Mouse (Mus musculus): ENCODE measurements around the gene Tgm7. TPM values are rescaled to one million over a fixed set of nuclear protein-coding genes. Genes with fewer than 3 reads are reported as not detected.

Tgm7 gene
- total and polyA plus RNA-seq, 2 experiments from 2014 or later = not detected

- ATAC-seq (no peak), DNase-seq (ENCODE audit: low spot score) (no peak)
- no peaks in the 10 kb centered on the region for H3K9me3 ChIP-seq (ENCODE audit: low read length)
- H3K4me2 ChIP-seq (ENCODE audit: low read depth, low read length) = no peak overlapping the region
- TF ChIP-seq CTCF (IDR thresholded peaks at IDR 0.05; ENCODE audit: low read depth) = no peak
- H3K4me1 ChIP-seq (ENCODE audit: insufficient read depth, low read length) = no peaks in the 10 kb centered on the region
- H3K27me3 ChIP-seq (ENCODE audit: insufficient read depth, low read length) = no peaks in the 10 kb centered on the region
- no peak overlapping the region for H3K27ac ChIP-seq
- no peak overlapping the region for H3K9ac ChIP-seq (replicated peaks; ENCODE audit: low read length)
- WGBS = 65% methylated on average over 2 of the region's 2 CpGs
- no peaks in the 10 kb centered on the region for H3K36me3 ChIP-seq (ENCODE audit: insufficient read depth, low read length)
- no peak overlapping the region for H3K4me3 ChIP-seq (ENCODE audit: low read length)
Observed at GRCm38 (mm10) chr2:121054060-121054459, 55.5 kb downstream of the Tgm7 start.

- 92% methylated on average over 5 of the region's 5 CpGs for WGBS
- DNase-seq (ENCODE audit: low spot score) = no peak
- no peak overlapping the region for H3K4me2 ChIP-seq (ENCODE audit: low read depth, low read length)
- no peak overlapping the region for H3K4me3 ChIP-seq (ENCODE audit: low read length)
- no peak for ATAC-seq
- H3K27me3 ChIP-seq (ENCODE audit: insufficient read depth, low read length) = no peaks in the 10 kb centered on the region
- H3K9me3 ChIP-seq (ENCODE audit: low read length) = no peaks in the 10 kb centered on the region
- H3K36me3 ChIP-seq (ENCODE audit: insufficient read depth, low read length) = no peaks in the 10 kb centered on the region
- H3K4me1 ChIP-seq (ENCODE audit: insufficient read depth, low read length) = no peaks in the 10 kb centered on the region
- no peak for TF ChIP-seq CTCF (IDR thresholded peaks at IDR 0.05; ENCODE audit: low read depth)
- H3K9ac ChIP-seq (replicated peaks; ENCODE audit: low read length) = no peak overlapping the region
- no peak overlapping the region for H3K27ac ChIP-seq
Observed at GRCm38 (mm10) chr2:121052176-121052575, 57.4 kb downstream of the Tgm7 start.

GRCm38 (mm10) chr2:121045653-121046052 is 63.9 kb downstream of the Tgm7 start:
- Histone ChIP-seq H3K27me3 (ENCODE audit: insufficient read depth, low read length) (no peaks in the 10 kb centered on the region), H3K4me2 (ENCODE audit: low read depth, low read length) (no peak overlapping the region), H3K4me3 (ENCODE audit: low read length) (no peak overlapping the region), H3K36me3 (ENCODE audit: insufficient read depth, low read length) (no peaks in the 10 kb centered on the region), H3K9me3 (ENCODE audit: low read length) (no peaks in the 10 kb centered on the region), H3K27ac (no peak overlapping the region), H3K9ac (replicated peaks; ENCODE audit: low read length) (no peak overlapping the region), H3K4me1 (ENCODE audit: insufficient read depth, low read length) (no peaks in the 10 kb centered on the region)
- DNase-seq (ENCODE audit: low spot score) (no peak), ATAC-seq (no peak)
- TF ChIP-seq CTCF (IDR thresholded peaks at IDR 0.05; ENCODE audit: low read depth) = no peak
- WGBS = 67% methylated on average over 4 of the region's 4 CpGs

Other genes starting within 250 kb of the Tgm7 start
- 27.8 and 34.8 TPM in 2 replicates for gene Ubr1, start 139.1 kb downstream of the Tgm7 start, total RNA-seq (2014; rRNA removed)
- gene Ubr1, start 139.1 kb downstream of the Tgm7 start, polyA plus RNA-seq (2015; fragmentation: Nextera tagmentation; extraction: Ambion mirVana) = 27.3 and 27.5 TPM in 2 replicates
- gene Tmem62, start 132.8 kb downstream of the Tgm7 start, total RNA-seq (2014; rRNA removed) = 24.0 and 25.8 TPM in 2 replicates
- gene Tmem62, start 132.8 kb downstream of the Tgm7 start, polyA plus RNA-seq (2015; fragmentation: Nextera tagmentation; extraction: Ambion mirVana) = 12.6 and 13.8 TPM in 2 replicates
- gene Ccndbp1, start 101.4 kb downstream of the Tgm7 start, total RNA-seq (2014; rRNA removed) = 40.0 and 42.3 TPM in 2 replicates
- gene Ccndbp1, start 101.4 kb downstream of the Tgm7 start, polyA plus RNA-seq (2015; fragmentation: Nextera tagmentation; extraction: Ambion mirVana) = 76.5 and 80.2 TPM in 2 replicates
- gene Epb42, start 72.7 kb downstream of the Tgm7 start, total RNA-seq (2014; rRNA removed) = 0.07 and 0.73 TPM in 2 replicates
- 0.06 and 0.18 TPM in 2 replicates for gene Epb42, start 72.7 kb downstream of the Tgm7 start, polyA plus RNA-seq (2015; fragmentation: Nextera tagmentation; extraction: Ambion mirVana)
- 0.78 TPM in 1 of 2 replicates, not detected in the other for gene Tgm5, start 24.0 kb downstream of the Tgm7 start, total RNA-seq (2014; rRNA removed)
- 0.37 and 0.45 TPM in 2 replicates for gene Tgm5, start 24.0 kb downstream of the Tgm7 start, polyA plus RNA-seq (2015; fragmentation: Nextera tagmentation; extraction: Ambion mirVana)
- 17.6 and 22.4 TPM in 2 replicates for gene Adal, start 30.6 kb upstream of the Tgm7 start, total RNA-seq (2014; rRNA removed)
- gene Adal, start 30.6 kb upstream of the Tgm7 start, polyA plus RNA-seq (2015; fragmentation: Nextera tagmentation; extraction: Ambion mirVana) = 18.0 and 18.4 TPM in 2 replicates
- gene Lcmt2, start 30.9 kb upstream of the Tgm7 start, total RNA-seq (2014; rRNA removed) = 9.6 and 10.1 TPM in 2 replicates
- 11.4 and 14.2 TPM in 2 replicates for gene Lcmt2, start 30.9 kb upstream of the Tgm7 start, polyA plus RNA-seq (2015; fragmentation: Nextera tagmentation; extraction: Ambion mirVana)
- gene Tubgcp4, start 60.9 kb upstream of the Tgm7 start, total RNA-seq (2014; rRNA removed) = 20.2 and 33.6 TPM in 2 replicates
- 26.1 and 27.6 TPM in 2 replicates for gene Tubgcp4, start 60.9 kb upstream of the Tgm7 start, polyA plus RNA-seq (2015; fragmentation: Nextera tagmentation; extraction: Ambion mirVana)
- 3.2 and 5.7 TPM in 2 replicates for gene Zscan29, start 61.3 kb upstream of the Tgm7 start, total RNA-seq (2014; rRNA removed)
- gene Zscan29, start 61.3 kb upstream of the Tgm7 start, polyA plus RNA-seq (2015; fragmentation: Nextera tagmentation; extraction: Ambion mirVana) = 5.3 and 5.5 TPM in 2 replicates
- 194 and 277 TPM in 2 replicates for gene Trp53bp1, start 161.6 kb upstream of the Tgm7 start, total RNA-seq (2014; rRNA removed)
- gene Trp53bp1, start 161.6 kb upstream of the Tgm7 start, polyA plus RNA-seq (2015; fragmentation: Nextera tagmentation; extraction: Ambion mirVana) = 76.4 and 80.9 TPM in 2 replicates
- gene Map1a, start 179.8 kb upstream of the Tgm7 start, total RNA-seq (2014; rRNA removed) = 160 and 173 TPM in 2 replicates
- gene Map1a, start 179.8 kb upstream of the Tgm7 start, polyA plus RNA-seq (2015; fragmentation: Nextera tagmentation; extraction: Ambion mirVana) = 70.6 and 72.5 TPM in 2 replicates
- gene Ppip5k1, start 245.6 kb upstream of the Tgm7 start, total RNA-seq (2014; rRNA removed) = 12.8 and 13.5 TPM in 2 replicates
- 16.6 and 17.8 TPM in 2 replicates for gene Ppip5k1, start 245.6 kb upstream of the Tgm7 start, polyA plus RNA-seq (2015; fragmentation: Nextera tagmentation; extraction: Ambion mirVana)
- gene Ckmt1, start 247.9 kb upstream of the Tgm7 start, total RNA-seq (2014; rRNA removed) = 139 and 161 TPM in 2 replicates
- gene Ckmt1, start 247.9 kb upstream of the Tgm7 start, polyA plus RNA-seq (2015; fragmentation: Nextera tagmentation; extraction: Ambion mirVana) = 167 and 168 TPM in 2 replicates